Mouse (Mus musculus): Measurements from ENCODE around the gene Rassf5.

The Rassf5 gene

DNA sequence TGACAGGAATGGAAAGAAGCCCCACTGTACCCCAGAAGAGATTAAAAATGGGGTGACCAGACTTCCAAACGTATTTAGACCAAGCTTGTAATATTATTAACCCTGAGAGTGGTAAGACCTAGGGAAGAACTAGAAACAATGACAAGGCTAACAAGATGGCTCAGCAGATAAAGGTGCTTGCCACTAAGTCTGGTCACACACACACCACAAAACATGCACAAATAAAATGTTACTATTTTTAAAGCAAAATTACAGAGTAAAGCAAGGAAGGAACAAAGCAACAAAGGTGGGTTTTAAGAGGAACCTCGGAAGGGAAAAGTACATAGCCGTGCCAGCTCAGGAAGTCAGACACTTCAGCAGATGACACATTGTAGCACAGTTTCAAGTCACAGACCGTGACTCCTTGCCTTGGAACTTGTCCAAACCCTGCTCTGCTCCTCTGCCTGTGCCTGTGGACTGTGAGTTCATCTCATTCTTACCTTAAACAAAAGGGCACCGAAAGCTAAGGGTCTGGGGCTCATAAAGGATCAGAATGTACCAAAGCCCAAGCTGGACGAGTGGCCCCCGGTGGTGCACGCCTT, 110.0 kb downstream of the Rassf5 start:
- DNase-seq: no peak

- DNase-seq: no peak
Measured at GRCm38 (mm10) chr1:131134231-131134630, 110.8 kb downstream of the Rassf5 start.
